Mouse (Mus musculus) ES-E14 (cell line): ENCODE measurements at regions not wholly inside any gene's neighbourhood (a gene's known extent, or its start where the extent isn't known, plus 50 kb on each side); places are given as distances from the start of the nearest gene placed in this dataset.

ENCODE experiments used
- CHD2 ChIP-seq: IDR thresholded peaks from 2 replicates; pipeline ENCODE4 v1.6.1; 2014; ENCODE audit warnings: mild to moderate bottlenecking, low read depth, low read length, inconsistent platforms
- MAFK ChIP-seq: IDR thresholded peaks from 2 replicates; pipeline ENCODE4 v1.6.1; 2014; ENCODE audit warnings: mild to moderate bottlenecking, low read depth, low read length, inconsistent platforms; ENCODE audit not compliant: insufficient read depth
- ZC3H11A ChIP-seq: IDR thresholded peaks from 2 replicates; pipeline ENCODE4 v1.6.1; 2012; ENCODE audit warnings: low read depth, mild to moderate bottlenecking, inconsistent platforms, low read length, borderline replicate concordance
- ZNF384 ChIP-seq: IDR thresholded peaks from 2 replicates; pipeline ENCODE4 v1.6.1; 2012; ENCODE audit warnings: low read depth, low read length, inconsistent platforms

GRCm38 (mm10) chr4:87380716-87381115 is 150.4 kb upstream of the Slc24a2 start:
- TF ChIP-seq MAFK (no peak), ZC3H11A (no peak), CHD2 (no peak), ZNF384 (no peak)
